Mouse (Mus musculus) WW6 (cell line): ENCODE measurements around the gene Gm21095.
"Not testable (repeated sequence)": the region's sequence is repeated elsewhere in the genome, so short reads cannot be mapped to it uniquely, and the experiment has no call there.

ENCODE experiments used
- DNase-seq: peaks from one replicate; pipeline ENCODE4 v3.0.0-alpha.2; 2013; ENCODE audit warnings: low read depth, low spot score

The Gm21095 gene

GRCm38 (mm10) chrY:84096979-84097378 is at the start of gene Gm21095:
Gene Gm21095 (plus strand): TSS chrY:84097279.
- DNase-seq = not testable (repeated sequence)
